Mouse (Mus musculus): Measurements from ENCODE around the gene Tmem30b. TPM values are rescaled to one million over a fixed set of nuclear protein-coding genes. Genes with fewer than 3 reads are reported as not detected.
A peak's percentile ranks its signal among the peaks of the same experiment; 100 is the strongest.
"Not testable (repeated sequence)": the region's sequence is repeated elsewhere in the genome, so short reads cannot be mapped to it uniquely, and the experiment has no call there.

The Tmem30b gene
- polyA plus RNA-seq, 1 experiment = not detected

GRCm38 (mm10) chr12:73534591-73534990 lies 11.6 kb downstream of the Tmem30b start:
- H3K27me3 ChIP-seq (ENCODE audit: control insufficient read depth, insufficient read depth, insufficient read length) = no peaks in the 10 kb centered on the region
- TF ChIP-seq MAX (IDR thresholded peaks at IDR 0.05; ENCODE audit: low read depth) (no peak), E2F4 (IDR thresholded peaks at IDR 0.05; ENCODE audit: insufficient read depth) (no peak), POLR2A (IDR thresholded peaks at IDR 0.05; ENCODE audit: insufficient read length, low read depth) (no peak), POLR2AphosphoS2 (IDR thresholded peaks at IDR 0.05; ENCODE audit: insufficient read length, low read depth) (no peak), REST (IDR thresholded peaks at IDR 0.05; ENCODE audit: insufficient read depth, insufficient read length) (no peak), SRF (IDR thresholded peaks at IDR 0.05; ENCODE audit: control insufficient read depth, insufficient read length, low read depth) (no peak), MYOG (IDR thresholded peaks at IDR 0.05; ENCODE audit: control insufficient read depth in 1 of 3, insufficient read depth in 1 of 3, insufficient read length in 2 of 3, low read depth in 2 of 3) (no peak), TCF12 (IDR thresholded peaks at IDR 0.05; ENCODE audit: insufficient read depth, poor library complexity, severe bottlenecking) (no peak), TCF3 (IDR thresholded peaks at IDR 0.05; ENCODE audit: insufficient read length, low read depth) (no peak), USF1 (IDR thresholded peaks at IDR 0.05; ENCODE audit: low read depth) (no peak), MYOD1 (IDR thresholded peaks at IDR 0.05; ENCODE audit: control insufficient read depth in 1 of 3, insufficient read length in 2 of 3, low read depth in 2 of 3) (no peak), CEBPB (IDR thresholded peaks at IDR 0.05; ENCODE audit: insufficient read depth, poor library complexity, severe bottlenecking) (no peak)

GRCm38 (mm10) chr12:73531889-73532479 lies 14.2 kb downstream of the Tmem30b start:
- TF ChIP-seq CEBPB (IDR thresholded peaks at IDR 0.05; ENCODE audit: insufficient read depth, poor library complexity, severe bottlenecking) (no peak), TCF3 (IDR thresholded peaks at IDR 0.05; ENCODE audit: insufficient read length, low read depth) (no peak), REST (IDR thresholded peaks at IDR 0.05; ENCODE audit: insufficient read depth, insufficient read length) (no peak), POLR2A (IDR thresholded peaks at IDR 0.05; ENCODE audit: insufficient read length, low read depth) (no peak), MYOD1 (IDR thresholded peaks at IDR 0.05; ENCODE audit: control insufficient read depth in 1 of 3, insufficient read length in 2 of 3, low read depth in 2 of 3) (no peak)
- Histone ChIP-seq H3K36me3 (ENCODE audit: control insufficient read depth, insufficient read depth) (no peaks in the 10 kb centered on the region), H3K4me3 (no peak overlapping the region), H3K4me2 (ENCODE audit: low read depth) (peak overlapping the region; percentile 72), H3ac (ENCODE audit: control insufficient read depth, insufficient read length) (no peak overlapping the region), H3K27me3 (ENCODE audit: control insufficient read depth, insufficient read depth, insufficient read length) (no peaks in the 10 kb centered on the region), H3K79me2 (ENCODE audit: control insufficient read depth, insufficient read depth) (no peaks in the 10 kb centered on the region)

More at GRCm38 (mm10) chr12:73534591-73534990, 11.6 kb downstream of the Tmem30b start:
- Histone ChIP-seq H3K36me3 (ENCODE audit: control insufficient read depth, insufficient read depth) (no peaks in the 10 kb centered on the region), H3K79me2 (ENCODE audit: control insufficient read depth, insufficient read depth) (no peaks in the 10 kb centered on the region), H3K4me2 (ENCODE audit: low read depth) (no peak overlapping the region), H3K4me3 (no peak overlapping the region), H3ac (ENCODE audit: control insufficient read depth, insufficient read length) (no peak overlapping the region)

- no peak overlapping the region for H3K4me2 ChIP-seq (ENCODE audit: low read depth)
- H3K27me3 ChIP-seq (ENCODE audit: control insufficient read depth, insufficient read depth, insufficient read length) = no peaks in the 10 kb centered on the region
These were observed 16.6 kb downstream of the Tmem30b start for GRCm38 (mm10) chr12:73529590-73529989.

GRCm38 (mm10) chr12:73529131-73529530 lies 17.1 kb downstream of the Tmem30b start:
- no peak overlapping the region for H3ac ChIP-seq (ENCODE audit: control insufficient read depth, insufficient read length)
- H3K79me2 ChIP-seq (ENCODE audit: control insufficient read depth, insufficient read depth) = no peaks in the 10 kb centered on the region
- no peak for TF ChIP-seq MYOG (IDR thresholded peaks at IDR 0.05; ENCODE audit: control insufficient read depth in 1 of 3, insufficient read depth in 1 of 3, insufficient read length in 2 of 3, low read depth in 2 of 3)
- TF ChIP-seq MYOD1 (IDR thresholded peaks at IDR 0.05; ENCODE audit: control insufficient read depth in 1 of 3, insufficient read length in 2 of 3, low read depth in 2 of 3) = no peak
- TF ChIP-seq USF1 (IDR thresholded peaks at IDR 0.05; ENCODE audit: low read depth) = no peak
- no peak for TF ChIP-seq MAX (IDR thresholded peaks at IDR 0.05; ENCODE audit: low read depth)
- TF ChIP-seq CEBPB (IDR thresholded peaks at IDR 0.05; ENCODE audit: insufficient read depth, poor library complexity, severe bottlenecking) = no peak
- no peak for TF ChIP-seq TCF3 (IDR thresholded peaks at IDR 0.05; ENCODE audit: insufficient read length, low read depth)
- no peaks in the 10 kb centered on the region for H3K27me3 ChIP-seq (ENCODE audit: control insufficient read depth, insufficient read depth, insufficient read length)
- no peak overlapping the region for H3K4me3 ChIP-seq
- H3K4me2 ChIP-seq (ENCODE audit: low read depth) = no peak overlapping the region
- no peaks in the 10 kb centered on the region for H3K36me3 ChIP-seq (ENCODE audit: control insufficient read depth, insufficient read depth)

More at GRCm38 (mm10) chr12:73529590-73529989, 16.6 kb downstream of the Tmem30b start:
- Histone ChIP-seq H3ac (ENCODE audit: control insufficient read depth, insufficient read length) (no peak overlapping the region), H3K36me3 (ENCODE audit: control insufficient read depth, insufficient read depth) (no peaks in the 10 kb centered on the region), H3K4me3 (no peak overlapping the region), H3K79me2 (ENCODE audit: control insufficient read depth, insufficient read depth) (no peaks in the 10 kb centered on the region)
- TF ChIP-seq USF1 (IDR thresholded peaks at IDR 0.05; ENCODE audit: low read depth) (no peak), SRF (IDR thresholded peaks at IDR 0.05; ENCODE audit: control insufficient read depth, insufficient read length, low read depth) (no peak), MYOD1 (IDR thresholded peaks at IDR 0.05; ENCODE audit: control insufficient read depth in 1 of 3, insufficient read length in 2 of 3, low read depth in 2 of 3) (no peak), POLR2AphosphoS2 (IDR thresholded peaks at IDR 0.05; ENCODE audit: insufficient read length, low read depth) (no peak), TCF3 (IDR thresholded peaks at IDR 0.05; ENCODE audit: insufficient read length, low read depth) (no peak), E2F4 (IDR thresholded peaks at IDR 0.05; ENCODE audit: insufficient read depth) (no peak), REST (IDR thresholded peaks at IDR 0.05; ENCODE audit: insufficient read depth, insufficient read length) (no peak), MYOG (IDR thresholded peaks at IDR 0.05; ENCODE audit: control insufficient read depth in 1 of 3, insufficient read depth in 1 of 3, insufficient read length in 2 of 3, low read depth in 2 of 3) (no peak), CEBPB (IDR thresholded peaks at IDR 0.05; ENCODE audit: insufficient read depth, poor library complexity, severe bottlenecking) (no peak), POLR2A (IDR thresholded peaks at IDR 0.05; ENCODE audit: insufficient read length, low read depth) (no peak), TCF12 (IDR thresholded peaks at IDR 0.05; ENCODE audit: insufficient read depth, poor library complexity, severe bottlenecking) (no peak), MAX (IDR thresholded peaks at IDR 0.05; ENCODE audit: low read depth) (no peak)

- not testable (repeated sequence) for H3K36me3 ChIP-seq (ENCODE audit: control insufficient read depth, insufficient read depth); H3ac ChIP-seq (ENCODE audit: control insufficient read depth, insufficient read length); H3K4me2 ChIP-seq (ENCODE audit: low read depth); H3K79me2 ChIP-seq (ENCODE audit: control insufficient read depth, insufficient read depth); H3K4me3 ChIP-seq; H3K27me3 ChIP-seq (ENCODE audit: control insufficient read depth, insufficient read depth, insufficient read length)
These were observed 18.1 kb downstream of the Tmem30b start for GRCm38 (mm10) chr12:73528142-73528541.

Measured in myocyte (in vitro differentiated cells).